Mouse (Mus musculus) spleen, adult 2 months (tissue): ENCODE results near the gene Gars.

Experiments
- CTCF ChIP-seq: fragments of 200-500 bp; IDR thresholded peaks from 2 replicates; pipeline ENCODE4 v1.5.1; 2011; ENCODE audit warnings: mild to moderate bottlenecking, inconsistent platforms; ENCODE audit not compliant: insufficient read depth, insufficient read length, insufficient replicate concordance; ENCODE audit errors: extremely low read depth
- POLR2A ChIP-seq: fragments of 200-500 bp; IDR thresholded peaks from 2 replicates; pipeline ENCODE4 v1.6.1; 2011; ENCODE audit warnings: low read depth, low read length, inconsistent platforms

- no peak for TF ChIP-seq POLR2A
- no peak for TF ChIP-seq CTCF
Observed at GRCm38 (mm10) chr6:55003559-55003958, 34.2 kb upstream of the Gars start.
